Mouse (Mus musculus) ES-E14 (cell line): ENCODE results near the gene Pld5. TPM values are rescaled to one million over a fixed set of nuclear protein-coding genes. Genes with fewer than 3 reads are reported as not detected.

Experiments used
- DNase-seq: peaks from one replicate; pipeline ENCODE4 v3.0.0-alpha.2; 2013; ENCODE audit warnings: low read depth, low spot score
- H3K27ac ChIP-seq: 2 replicates; pipeline ENCODE4 v1.5.1; 2012; ENCODE audit warnings: low read depth, mild to moderate bottlenecking, low read length, moderate library complexity, mixed read lengths; ENCODE audit not compliant: poor library complexity, insufficient read depth, severe bottlenecking
- H3K36me3 ChIP-seq: 2 replicates; pipeline ENCODE4 v1.6.1; 2012; ENCODE audit warnings: mild to moderate bottlenecking, low read length, moderate library complexity, mixed read lengths; ENCODE audit not compliant: control insufficient read depth, poor library complexity, insufficient read depth, severe bottlenecking
- H3K4me1 ChIP-seq, 2 experiments: fragments of 150-350 bp in 1 of 2; sonication (generic) in 1 of 2; 2 replicates each; pipeline ENCODE4 v1.6.1; 2012; ENCODE audit warnings: low read length in 2 of 2, mild to moderate bottlenecking in 1 of 2, mixed read lengths in 1 of 2; ENCODE audit not compliant: control insufficient read depth in 2 of 2, insufficient read depth in 2 of 2, poor library complexity in 1 of 2
- H3K4me3 ChIP-seq, 2 experiments: fragments of 150-350 bp in 1 of 2; sonication (generic) in 1 of 2; 2 replicates each; pipeline ENCODE4 v1.5.1; 2012; ENCODE audit warnings: low read length in 2 of 2, low read depth in 1 of 2, mild to moderate bottlenecking in 1 of 2, mixed read lengths in 1 of 2; ENCODE audit not compliant: insufficient read depth in 1 of 2, poor library complexity in 1 of 2, severe bottlenecking in 1 of 2
- H3K9ac ChIP-seq: 2 replicates; pipeline ENCODE4 v1.6.1; 2012; ENCODE audit warnings: low read depth, mild to moderate bottlenecking, low read length, mixed read lengths; ENCODE audit not compliant: poor library complexity, insufficient read depth, severe bottlenecking
- H3K9me3 ChIP-seq: fragments of 150-350 bp; sonication (generic); 2 replicates; pipeline ENCODE4 v1.6.1; 2012; ENCODE audit warnings: low read depth, mild to moderate bottlenecking, low read length; ENCODE audit not compliant: control insufficient read depth, insufficient read depth
- CHD2 ChIP-seq: IDR thresholded peaks from 2 replicates; pipeline ENCODE4 v1.6.1; 2014; ENCODE audit warnings: mild to moderate bottlenecking, low read depth, low read length, inconsistent platforms
- HCFC1 ChIP-seq: IDR thresholded peaks from 2 replicates; pipeline ENCODE4 v1.6.1; 2012; ENCODE audit warnings: low read length, inconsistent platforms, borderline replicate concordance; ENCODE audit not compliant: insufficient read depth
- MAFK ChIP-seq: IDR thresholded peaks from 2 replicates; pipeline ENCODE4 v1.6.1; 2014; ENCODE audit warnings: mild to moderate bottlenecking, low read depth, low read length, inconsistent platforms; ENCODE audit not compliant: insufficient read depth
- ZC3H11A ChIP-seq: IDR thresholded peaks from 2 replicates; pipeline ENCODE4 v1.6.1; 2012; ENCODE audit warnings: low read depth, mild to moderate bottlenecking, inconsistent platforms, low read length, borderline replicate concordance
- ZNF384 ChIP-seq: IDR thresholded peaks from 2 replicates; pipeline ENCODE4 v1.6.1; 2012; ENCODE audit warnings: low read depth, low read length, inconsistent platforms
- in situ Hi-C, 2 experiments: fragments of 600-800 bp; cut with MboI; formaldehyde crosslinking; loops; one replicate each; pipeline ENCODE4 v1.15.1; 2025; ENCODE audit warnings: low sequenced_read_pairs in 2 of 2, inconsistent platforms in 1 of 2; ENCODE audit not compliant: unreplicated experiment in 2 of 2
- total RNA-seq: library from RNA; depleted of rRNA; stranded (reverse); fragments of 300-350 nt; gene quantifications from 2 replicates; pipeline ENCODE4 v1.2.3, GENCODE M21; 2012

Pld5 gene
- total RNA-seq, 1 experiment = not detected

- 0 out of 4 replicates have a peak, but pooled peaks cover 0 to 1% of the 10 kb centered on the region in 2 experiments for H3K4me1 ChIP-seq
- DNase-seq = no peak
- H3K9me3 ChIP-seq = no peaks in the 10 kb centered on the region
- TF ChIP-seq ZNF384 (no peak), ZC3H11A (no peak), MAFK (no peak), CHD2 (no peak), HCFC1 (no peak)
- H3K9ac ChIP-seq = no peak overlapping the region
- in situ Hi-C loops = no loop called here
- no peaks in the 10 kb centered on the region for H3K36me3 ChIP-seq
- H3K27ac ChIP-seq = no peak overlapping the region
- H3K4me3 ChIP-seq = no peak overlapping the region
Observed at GRCm38 (mm10) chr1:176134379-176134778, 140.7 kb downstream of the Pld5 start.

GRCm38 (mm10) chr1:176125771-176126170, 149.3 kb downstream of the Pld5 start:
- in situ Hi-C loops = no loop called here

GRCm38 (mm10) chr1:176124441-176124840, 150.7 kb downstream of the Pld5 start:
- Histone ChIP-seq H3K9ac (no peak overlapping the region), H3K4me3 (no peak overlapping the region), H3K4me1 (no peaks in the 10 kb centered on the region), H3K36me3 (no peaks in the 10 kb centered on the region), H3K27ac (no peak overlapping the region), H3K9me3 (no peaks in the 10 kb centered on the region)
- DNase-seq = no peak
- in situ Hi-C loops = no loop called here
- no peak for TF ChIP-seq CHD2
- no peak for TF ChIP-seq ZC3H11A
- no peak for TF ChIP-seq HCFC1
- TF ChIP-seq MAFK = no peak
- no peak for TF ChIP-seq ZNF384

More at GRCm38 (mm10) chr1:176125771-176126170, 149.3 kb downstream of the Pld5 start:
- no peak overlapping the region for H3K9ac ChIP-seq
- no peaks in the 10 kb centered on the region for H3K36me3 ChIP-seq
- TF ChIP-seq HCFC1 (no peak), MAFK (no peak), CHD2 (no peak), ZNF384 (no peak), ZC3H11A (no peak)
- no peak for DNase-seq
- no peak overlapping the region for H3K4me3 ChIP-seq
- H3K4me1 ChIP-seq = no peaks in the 10 kb centered on the region
- no peaks in the 10 kb centered on the region for H3K9me3 ChIP-seq
- no peak overlapping the region for H3K27ac ChIP-seq

GRCm38 (mm10) chr1:176123781-176124180, 151.3 kb downstream of the Pld5 start:
- no peak for TF ChIP-seq HCFC1
- TF ChIP-seq ZNF384 = no peak
- TF ChIP-seq CHD2 = no peak
- TF ChIP-seq MAFK = no peak
- TF ChIP-seq ZC3H11A = no peak
- in situ Hi-C loops = no loop called here
- H3K36me3 ChIP-seq = no peaks in the 10 kb centered on the region
- H3K9me3 ChIP-seq = no peaks in the 10 kb centered on the region
- no peaks in the 10 kb centered on the region for H3K4me1 ChIP-seq
- no peak overlapping the region for H3K9ac ChIP-seq
- no peak for DNase-seq
- no peak overlapping the region for H3K4me3 ChIP-seq
- H3K27ac ChIP-seq = no peak overlapping the region

- no peak overlapping the region for H3K4me3 ChIP-seq
- TF ChIP-seq ZC3H11A (no peak), HCFC1 (no peak), MAFK (no peak), ZNF384 (no peak), CHD2 (no peak)
- H3K27ac ChIP-seq = no peak overlapping the region
- H3K4me1 ChIP-seq = no peaks in the 10 kb centered on the region
- in situ Hi-C loops = no loop called here
- no peak for DNase-seq
- H3K36me3 ChIP-seq = no peaks in the 10 kb centered on the region
- H3K9ac ChIP-seq = no peak overlapping the region
- no peaks in the 10 kb centered on the region for H3K9me3 ChIP-seq
Observed at GRCm38 (mm10) chr1:176115604-176116003, 159.5 kb downstream of the Pld5 start.
